8 mouse cellular contexts compared by ENCODE assay signal in the genomic region with DNA sequence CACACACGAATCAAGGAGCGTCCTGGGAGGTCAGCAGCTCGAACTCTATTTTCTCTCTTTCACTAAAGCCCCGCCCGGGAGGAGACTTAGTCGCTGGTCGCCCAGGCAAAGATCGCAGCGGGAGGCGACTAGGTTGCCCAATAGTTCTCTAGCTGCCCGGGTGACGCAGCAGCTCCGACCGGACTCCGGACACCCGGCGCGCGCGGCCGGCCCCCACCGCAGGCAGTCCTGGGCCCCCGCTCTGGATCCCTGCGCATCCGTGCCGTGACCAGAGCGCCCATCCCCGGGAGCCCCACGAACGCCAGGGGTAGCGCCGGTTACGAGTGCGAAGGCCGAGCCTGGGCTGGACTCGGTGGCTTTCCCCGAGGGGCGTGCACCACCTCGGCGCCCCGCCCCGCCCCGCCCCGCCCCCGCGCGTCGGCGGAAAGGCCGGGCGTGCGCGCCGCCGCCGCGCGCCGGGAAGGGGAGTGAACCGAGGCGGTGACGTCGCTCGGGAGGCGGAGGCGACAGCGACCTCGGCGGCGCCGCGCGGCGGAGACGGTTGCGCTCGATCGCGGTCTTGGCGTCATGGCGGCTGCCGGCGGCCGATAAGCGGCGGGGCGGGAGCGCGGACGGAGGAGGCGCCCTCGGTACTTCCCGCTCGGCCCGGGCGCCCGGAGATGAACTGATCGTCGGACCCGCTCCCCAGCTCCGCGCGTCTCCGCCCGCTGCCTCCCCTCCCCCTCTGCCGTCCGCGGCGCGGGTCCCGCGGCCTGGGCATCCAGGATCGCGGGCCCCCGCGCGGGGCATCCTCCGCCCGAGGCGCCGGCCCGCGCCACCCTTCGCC. TPM values are rescaled to one million over a fixed set of nuclear protein-coding genes. Genes with fewer than 3 reads are reported as not detected.
DNase-seq lines count a peak whose midpoint lies in the region; ATAC-seq and TF ChIP-seq lines count a peak whose summit lies in the region.

Gene Chd1, plus strand, starts transcription at position 493 of the 826 bp plus-strand sequence.

- peak; percentile 85 to 86 for DNase-seq in gastrocnemius, adult 8-10 months (ENCODE audit: low spot score in 2 of 2)
- peak; percentile 93 for DNase-seq in induced T-regulatory cell, adult 2 months (ENCODE audit: low read depth)
- peak; percentile 68 to 82 for DNase-seq in left cerebral cortex, adult 9 months (ENCODE audit: low spot score in 2 of 2)
- peak; percentile 86 for DNase-seq in right cerebral cortex, postnatal 14 days
- peak; percentile 88 for DNase-seq in urinary bladder, postnatal 36 days (ENCODE audit: low spot score in 2 of 2)

- ATAC-seq in activated CD4-positive, CD25-positive, alpha-beta regulatory T cell, adult 4 months: peak; percentile 61
- peak; percentile 69 for ATAC-seq in megakaryocyte progenitor cell, adult 5-6 weeks (replicated peaks; ENCODE audit: poor library complexity)

- peak within 1 kb of the TSS; percentile 95 for H3K27ac ChIP-seq in cortical plate, adult 2 months (ENCODE audit: insufficient read depth, low read length)

- TF ChIP-seq POLR2A in cortical plate, adult 2 months (IDR thresholded peaks at IDR 0.05; ENCODE audit: extremely low read depth, insufficient read depth, low read length): peak; percentile 50; the same call in 1 of the 2 replicates

- peak within 1 kb of the TSS; percentile 78 for H3K4me3 ChIP-seq in cortical plate, adult 2 months (ENCODE audit: insufficient read depth, low read length)

- TF ChIP-seq CTCF in cortical plate, adult 2 months (IDR thresholded peaks at IDR 0.05; ENCODE audit: extremely low read depth, insufficient read depth, low read length): no peak

- peaks cover 2% of the 10 kb centered on the region; the same call in 1 of the 2 replicates for H3K4me1 ChIP-seq in cortical plate, adult 2 months (ENCODE audit: control insufficient read depth, insufficient read depth, low read length)

RNA-seq across cellular contexts. Expression of gene Chd1, which starts in this region (rescaled TPM):
- polyA plus RNA-seq in activated CD4-positive, CD25-positive, alpha-beta regulatory T cell, adult 4 months (2017; shearing (Covaris generic)): 10 to 100 TPM; 16.3 to 17.3 TPM
- 5.6 and 5.8 TPM in 2 replicates for polyA plus RNA-seq in cortical plate, adult 2 months (2012; rRNA removed)
- 10 to 100 TPM in 3 of 4 experiments, 1 to 10 TPM in 1; 9.6 to 15.4 (median 12.6) TPM for total RNA-seq in gastrocnemius, adult 8-10 months (2022)
- 40.4 and 47.2 TPM in 2 replicates for total RNA-seq in megakaryocyte progenitor cell, adult 5-6 weeks (2015)
- 59.2 and 68.7 TPM in 2 replicates for total RNA-seq in megakaryocyte progenitor cell, adult 5-6 weeks (2017)

Comparison
In these comparisons a context has a peak if more than half of its experiments do, and no peak if none do; other contexts are left out.
1. Peak in every context shown above with its lines: DNase-seq, ATAC-seq, H3K4me3 ChIP-seq and H3K27ac ChIP-seq.